Comparison of ENCODE assay signal across 9 mouse cellular contexts in genomic region chr11:44586047-44586696, GRCm38 (mm10). TPM values are rescaled to one million over a fixed set of nuclear protein-coding genes. Genes with fewer than 3 reads are reported as not detected.
A peak's percentile ranks its signal among the peaks of the same experiment; 100 is the strongest.
DNase-seq lines count a peak whose midpoint lies in the region; ATAC-seq and TF ChIP-seq lines count a peak whose summit lies in the region.
"Had no signal": no experiment of that assay in that cellular context is flagged by ENCODE, and none has a peak within 500 bp of the region (broad histone marks: within the 10 kb centered on the region; RNA-seq: fewer than 3 reads in every experiment).

No protein-coding gene starts in this region.

- no peaks in the 10 kb centered on the region for H3K4me1 ChIP-seq in kidney, embryonic 16.5 days (ENCODE audit: insufficient read depth, low read length)
- no peaks in the 10 kb centered on the region for H3K4me1 ChIP-seq in midbrain, embryonic 12.5 days
- H3K4me1 ChIP-seq in stomach, postnatal 0 days (replicated peaks; ENCODE audit: control insufficient read depth, insufficient read depth), result no peaks in the 10 kb centered on the region

- peak; percentile 15 for DNase-seq in kidney, adult 11 months
- DNase-seq in T-cell, adult 2 months (ENCODE audit: low spot score), result peak; percentile 67
- DNase-seq in embryo, embryonic 10.5 days (ENCODE audit: low spot score), result peak; percentile 96
- peak; percentile 80 to 91 for DNase-seq in heart, postnatal 10 days
- peak; percentile 38 to 80 for DNase-seq in layer of hippocampus, postnatal 25 days (ENCODE audit: extremely low spot score in 1 of 2, low spot score in 1 of 2)
- peak; percentile 38 for DNase-seq in stomach, postnatal 0 days (ENCODE audit: low spot score)

- no peak overlapping the region for H3K27ac ChIP-seq in kidney, embryonic 16.5 days (ENCODE audit: low read length)
- H3K27ac ChIP-seq in midbrain, embryonic 12.5 days (replicated peaks), result no peak overlapping the region
- H3K27ac ChIP-seq in stomach, postnatal 0 days (replicated peaks), result no peak overlapping the region

- H3K4me3 ChIP-seq in kidney, embryonic 16.5 days (ENCODE audit: low read length), result no peak overlapping the region
- H3K4me3 ChIP-seq in midbrain, embryonic 12.5 days, result no peak overlapping the region
- H3K4me3 ChIP-seq in stomach, postnatal 0 days (ENCODE audit: low read depth, low read length), result no peak overlapping the region
- H3K4me3 ChIP-seq: myocyte had no signal

- intact Hi-C loops in heart, postnatal 10 days (cut with DNase I), result loop anchor here (2.0 to 5.0 kb wide), 4 partner anchors 953 to 1341 kb away; no protein-coding TSS in a partner anchor

- TF ChIP-seq EP300 in stomach, postnatal 0 days (optimal IDR thresholded peaks at IDR 0.05), result no peak

- H3K4me2 ChIP-seq in kidney, embryonic 16.5 days (replicated peaks; ENCODE audit: low read depth, low read length), result no peak overlapping the region
- no peak overlapping the region for H3K4me2 ChIP-seq in midbrain, embryonic 12.5 days (replicated peaks)
- no peak overlapping the region for H3K4me2 ChIP-seq in stomach, postnatal 0 days (replicated peaks; ENCODE audit: low read depth)

- ATAC-seq in kidney, embryonic 16.5 days (ENCODE audit: low FRiP score, low TSS enrichment), result no peak
- ATAC-seq in midbrain, embryonic 12.5 days (ENCODE audit: low FRiP score, low read depth), result peak; percentile 30; the same call in 1 of the 2 replicates
- no peak for ATAC-seq in stomach, postnatal 0 days (ENCODE audit: low FRiP score, low TSS enrichment)

- H3K36me3 ChIP-seq in kidney, embryonic 16.5 days (ENCODE audit: insufficient read depth, low read length), result no peaks in the 10 kb centered on the region
- no peaks in the 10 kb centered on the region for H3K36me3 ChIP-seq in midbrain, embryonic 12.5 days
- no peaks in the 10 kb centered on the region for H3K36me3 ChIP-seq in stomach, postnatal 0 days (ENCODE audit: control insufficient read depth, insufficient read depth, low read length)

- TF ChIP-seq CTCF in stomach, postnatal 0 days (IDR thresholded peaks at IDR 0.05; ENCODE audit: low read depth), result peak; percentile 95

- H3K9me3 ChIP-seq in kidney, embryonic 16.5 days (ENCODE audit: low read length), result no peaks in the 10 kb centered on the region
- no peaks in the 10 kb centered on the region for H3K9me3 ChIP-seq in midbrain, embryonic 12.5 days
- no peaks in the 10 kb centered on the region for H3K9me3 ChIP-seq in stomach, postnatal 0 days (ENCODE audit: control insufficient read depth, low read length)

- H3K9ac ChIP-seq in kidney, embryonic 16.5 days (replicated peaks; ENCODE audit: low read length), result no peak overlapping the region
- H3K9ac ChIP-seq in midbrain, embryonic 12.5 days (replicated peaks), result no peak overlapping the region
- no peak overlapping the region for H3K9ac ChIP-seq in stomach, postnatal 0 days (ENCODE audit: low read length)

- 17% methylated on average over 3 of the region's 3 CpGs for WGBS in kidney, embryonic 16.5 days
- WGBS in midbrain, embryonic 12.5 days, result 9% methylated on average over 3 of the region's 3 CpGs
- 8% methylated on average over 3 of the region's 3 CpGs for WGBS in stomach, postnatal 0 days

- H3K27me3 ChIP-seq in kidney, embryonic 16.5 days (ENCODE audit: insufficient read depth, low read length), result no peaks in the 10 kb centered on the region
- no peaks in the 10 kb centered on the region for H3K27me3 ChIP-seq in midbrain, embryonic 12.5 days
- no peaks in the 10 kb centered on the region for H3K27me3 ChIP-seq in stomach, postnatal 0 days (ENCODE audit: control insufficient read depth, insufficient read depth, low read length)

RNA-seq across cellular contexts. Expression of gene Ebf1, which starts 30.9 kb away (rescaled TPM):
- 24.1 and 26.2 TPM in 2 replicates for polyA plus RNA-seq in kidney, embryonic 16.5 days (2015; fragmentation: Nextera tagmentation; extraction: Ambion mirVana)
- 10 to 100 TPM; 29.5 to 35.3 TPM for total RNA-seq in heart, postnatal 10 days (2021)
- 1 to 10 TPM; 3.5 to 4.6 TPM for total RNA-seq in layer of hippocampus, postnatal 25 days (2021)
- polyA plus RNA-seq in midbrain, embryonic 12.5 days (2016; fragmentation: Nextera tagmentation; extraction: Ambion mirVana), result 89.4 and 89.6 TPM in 2 replicates
- polyA plus RNA-seq in stomach, postnatal 0 days (2015; fragmentation: Nextera tagmentation; extraction: Ambion mirVana), result 3.6 and 3.7 TPM in 2 replicates

Comparison
In these comparisons a context has a peak if more than half of its experiments do, and no peak if none do; other contexts are left out.
1. DNase-seq: peak in every context shown above with its lines; median percentile 96 in embryo, embryonic 10.5 days; 86 in heart, postnatal 10 days; 67 in T-cell, adult 2 months; 59 in layer of hippocampus, postnatal 25 days; 38 in stomach, postnatal 0 days; 15 in kidney, adult 11 months.